Mouse (Mus musculus): ENCODE data around the gene B020011L13Rik.
"Not testable (repeated sequence)": the region's sequence is repeated elsewhere in the genome, so short reads cannot be mapped to it uniquely, and the experiment has no call there.

B020011L13Rik gene

GRCm38 (mm10) chr1:117780833-117781232, at the start of gene B020011L13Rik:
Gene B020011L13Rik (plus strand): TSS chr1:117781133.
- DNase-seq (ENCODE audit: low read depth, low spot score), result not testable (repeated sequence)

GRCm38 (mm10) chr1:117816271-117816670, 35.3 kb downstream of the B020011L13Rik start:
- not testable (repeated sequence) for DNase-seq (ENCODE audit: low read depth, low spot score)

GRCm38 (mm10) chr1:117829781-117830180, 48.8 kb downstream of the B020011L13Rik start, which contains the start of gene Gm28360:
Gene Gm28360 (plus strand): TSS chr1:117830081.
- not testable (repeated sequence) for DNase-seq (ENCODE audit: low read depth, low spot score)

GRCm38 (mm10) chr1:117851718-117852117, 70.8 kb downstream of the B020011L13Rik start:
- not testable (repeated sequence) for DNase-seq (ENCODE audit: low read depth, low spot score)
